Mouse (Mus musculus): ENCODE data around the gene Izumo4.

Gene Izumo4

DNA sequence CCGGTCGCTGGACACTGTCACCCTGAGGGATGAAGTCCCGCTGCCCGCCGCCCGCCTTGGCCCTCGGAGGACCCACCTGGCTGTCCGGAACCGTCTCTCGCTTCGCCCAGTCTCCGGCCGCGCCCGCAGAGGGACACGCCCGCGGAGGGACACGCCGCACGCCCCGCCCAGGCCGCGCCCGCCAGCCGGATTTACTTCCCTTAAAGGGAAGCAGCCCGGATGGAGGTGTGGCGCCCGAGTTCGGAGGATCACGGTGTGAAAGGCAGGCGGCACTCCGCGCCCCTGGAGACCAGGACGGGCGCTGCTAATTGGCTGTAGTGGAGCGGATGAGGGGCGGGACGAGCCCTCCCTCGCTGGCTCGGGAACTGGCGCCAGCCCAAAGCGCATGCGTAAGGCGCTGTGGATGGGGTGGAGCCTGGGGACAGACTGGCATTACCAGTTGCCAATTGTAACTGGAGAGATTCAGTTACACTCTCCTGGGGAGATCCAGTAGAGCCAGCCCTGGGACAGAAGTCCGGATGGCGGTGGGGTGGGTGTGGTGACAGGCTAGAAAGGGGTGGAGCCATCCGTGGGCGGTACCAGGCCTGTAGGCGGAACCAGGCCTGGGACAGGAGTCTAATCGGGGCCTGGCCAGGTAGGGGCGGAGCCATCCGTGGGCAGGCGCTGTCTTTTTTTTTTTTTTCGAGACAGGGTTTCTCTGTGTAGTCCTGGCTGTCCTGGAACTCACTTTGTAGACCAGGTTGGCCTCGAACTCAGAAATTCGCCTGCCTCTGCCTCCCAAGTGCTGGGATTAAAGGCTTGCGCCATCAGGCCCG, at the start of gene Izumo4, which contains the start of gene Mob3a:
Izumo4 (plus strand) TSS at position 464 of the 815 bp plus-strand sequence.
Mob3a (minus strand) TSS at position 257 of the 815 bp plus-strand sequence.
- peak; percentile 99 for DNase-seq (ENCODE audit: low read depth, low spot score)

DNA sequence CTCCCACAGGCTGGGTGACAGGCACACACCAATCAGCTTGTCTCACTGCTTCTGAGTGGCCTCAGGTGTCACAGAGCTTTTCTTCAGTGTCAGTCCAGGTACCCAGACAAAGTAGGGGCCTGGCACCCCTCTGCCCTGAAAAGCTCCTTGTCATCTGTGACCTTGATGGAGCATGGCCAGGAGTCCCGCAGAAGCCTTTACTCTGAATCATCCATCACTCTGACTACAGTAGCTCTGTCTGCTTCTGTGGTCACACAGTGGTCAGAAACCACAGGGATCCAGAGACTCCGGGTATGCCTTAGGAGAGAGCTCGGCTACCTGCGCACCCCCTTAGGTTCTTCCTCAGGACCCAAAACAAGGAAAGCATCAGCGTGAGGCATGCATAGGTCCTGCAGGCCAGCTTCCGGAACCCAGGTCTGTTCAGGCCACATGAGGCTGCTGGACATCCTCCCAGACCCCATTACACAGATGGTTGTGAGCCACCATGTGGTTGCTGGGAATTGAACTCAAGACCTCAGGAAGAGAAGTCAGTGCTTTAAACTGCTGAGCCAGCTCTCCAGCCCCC, 48.7 kb upstream of the Izumo4 start:
- DNase-seq (ENCODE audit: low read depth, low spot score): peak; percentile 67

DNA sequence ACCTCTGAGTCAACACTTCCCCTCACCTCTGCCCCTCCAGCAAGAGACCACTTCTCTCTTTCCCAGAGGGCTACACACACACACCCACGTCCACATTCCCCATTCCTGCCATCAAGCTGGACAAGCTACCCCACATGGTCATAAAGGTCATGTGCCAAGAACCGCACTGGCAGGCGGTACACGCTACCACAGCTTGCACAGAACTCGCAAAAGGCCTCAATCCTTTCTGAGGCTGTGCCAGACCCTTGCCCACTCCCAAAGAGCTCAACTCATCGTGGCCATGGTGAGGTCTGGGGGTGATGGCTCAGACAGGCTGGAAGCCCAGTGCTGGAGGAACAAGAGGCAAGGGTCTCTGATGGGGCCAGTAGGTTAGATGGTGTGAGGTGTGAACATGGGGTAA, 47.1 kb upstream of the Izumo4 start:
- DNase-seq (ENCODE audit: low read depth, low spot score): no peak

DNA sequence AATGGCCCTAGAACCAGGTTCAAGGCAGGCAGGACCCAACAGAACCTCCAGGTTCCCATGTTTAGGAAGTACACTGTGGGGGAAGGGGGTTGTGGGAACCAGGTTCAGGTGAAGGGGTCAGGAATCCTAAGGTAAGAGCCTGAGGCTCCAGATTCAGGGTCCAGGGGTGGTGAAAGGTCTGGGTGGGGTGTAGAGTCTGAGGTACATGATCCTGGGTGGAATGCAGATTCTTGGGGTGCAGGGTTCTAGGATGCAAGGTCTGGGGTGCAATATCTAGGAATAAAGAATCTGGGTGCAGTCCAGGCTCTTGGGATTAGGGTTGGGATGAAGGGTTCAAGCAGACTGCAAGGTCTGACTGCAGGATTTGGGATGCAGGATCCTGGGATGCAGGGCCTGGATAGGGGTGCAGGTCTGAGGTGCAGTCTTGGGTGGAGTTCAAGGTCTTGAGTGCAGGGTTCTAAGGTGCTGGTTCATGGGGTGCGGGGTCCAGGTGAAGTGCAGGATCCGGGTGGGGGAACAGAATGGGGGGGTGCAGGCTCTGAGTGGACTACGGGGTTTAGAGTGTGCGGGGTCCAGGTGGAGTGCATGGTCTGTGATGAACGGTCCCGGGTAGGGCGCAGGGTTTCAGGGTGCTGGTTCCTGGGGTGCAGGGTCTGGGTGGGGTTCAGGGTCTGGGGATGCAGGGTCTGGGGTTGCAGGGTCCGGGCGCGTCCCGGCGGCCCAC, 46.4 kb upstream of the Izumo4 start:
- DNase-seq (ENCODE audit: low read depth, low spot score): no peak

DNA sequence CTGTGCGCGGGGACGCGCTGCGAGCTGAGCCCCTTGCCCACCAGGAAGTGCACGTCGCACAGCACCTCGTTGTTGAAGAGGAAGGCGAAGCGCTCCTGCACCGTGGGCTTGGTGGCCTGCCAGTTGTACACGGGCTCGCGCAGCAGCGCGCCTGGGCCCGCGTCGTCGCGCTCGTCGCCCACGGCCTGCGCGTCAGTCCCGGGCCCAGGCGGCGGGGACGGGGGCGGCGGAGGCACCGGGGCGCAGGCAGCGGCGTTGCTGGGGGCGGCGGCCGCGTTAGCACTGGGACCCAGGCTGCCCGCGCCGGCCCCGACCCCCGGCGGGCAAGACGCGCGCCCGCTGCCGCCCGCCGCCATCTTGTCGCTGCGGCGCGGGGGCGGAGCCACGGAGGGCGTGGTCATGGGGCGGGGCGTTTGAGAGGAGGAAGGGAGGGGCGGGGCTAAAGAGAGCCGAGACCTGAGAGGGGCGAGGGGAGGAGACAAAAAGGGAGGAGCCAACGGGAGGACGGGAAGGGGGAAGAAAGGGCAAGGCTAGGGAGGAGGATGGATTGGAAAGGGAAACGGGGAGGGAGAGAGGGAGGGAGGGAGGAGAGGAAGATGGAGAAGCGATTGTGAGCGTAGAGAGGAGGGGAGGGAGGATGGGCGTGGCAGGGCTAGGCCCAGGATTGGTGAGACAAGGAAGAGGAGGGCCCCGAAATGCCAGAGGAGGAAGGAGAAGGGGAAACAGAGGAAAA, 45.7 kb upstream of the Izumo4 start:
- peak; percentile 99 for DNase-seq (ENCODE audit: low read depth, low spot score)

DNA sequence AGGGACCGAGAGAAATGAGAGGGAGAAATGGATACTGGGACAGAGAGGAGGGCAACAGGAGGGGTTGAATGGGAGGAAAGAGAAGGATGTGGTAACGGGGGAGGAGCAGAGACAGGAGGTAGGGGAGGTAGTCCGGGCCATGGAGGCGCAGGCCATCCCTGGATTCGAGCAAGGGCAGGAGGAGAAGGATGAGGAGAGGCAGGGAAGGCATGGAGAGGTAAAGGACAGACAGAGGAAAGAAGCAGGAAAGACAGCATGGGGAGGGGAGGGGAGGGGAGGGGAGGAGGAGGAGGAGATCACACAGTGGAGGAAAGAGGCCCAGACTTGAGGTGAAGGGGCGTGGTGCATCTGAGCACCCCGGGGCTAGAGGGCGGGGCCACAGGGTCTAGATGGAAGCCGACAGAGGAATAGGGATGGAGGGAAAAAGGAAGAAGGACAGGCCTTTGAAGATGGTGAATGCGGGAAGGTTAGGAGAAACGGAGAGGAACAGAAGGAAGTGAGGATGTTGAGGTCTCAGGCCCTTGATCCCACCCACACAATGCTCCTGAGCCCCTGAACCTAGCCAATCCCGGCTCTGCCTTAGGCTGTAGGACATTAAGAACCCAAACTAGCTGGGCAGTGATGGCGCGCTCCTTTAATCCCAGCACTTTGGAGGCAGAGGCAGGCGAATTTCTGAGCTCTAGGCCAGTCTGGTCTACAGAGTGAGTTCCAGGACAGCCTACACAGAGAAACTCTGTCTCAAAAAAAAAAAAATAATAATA, 44.9 kb upstream of the Izumo4 start, which contains the start of gene Btbd2:
Btbd2 (minus strand) TSS at position 209 of the 761 bp plus-strand sequence.
- DNase-seq (ENCODE audit: low read depth, low spot score): peak; percentile 61

DNA sequence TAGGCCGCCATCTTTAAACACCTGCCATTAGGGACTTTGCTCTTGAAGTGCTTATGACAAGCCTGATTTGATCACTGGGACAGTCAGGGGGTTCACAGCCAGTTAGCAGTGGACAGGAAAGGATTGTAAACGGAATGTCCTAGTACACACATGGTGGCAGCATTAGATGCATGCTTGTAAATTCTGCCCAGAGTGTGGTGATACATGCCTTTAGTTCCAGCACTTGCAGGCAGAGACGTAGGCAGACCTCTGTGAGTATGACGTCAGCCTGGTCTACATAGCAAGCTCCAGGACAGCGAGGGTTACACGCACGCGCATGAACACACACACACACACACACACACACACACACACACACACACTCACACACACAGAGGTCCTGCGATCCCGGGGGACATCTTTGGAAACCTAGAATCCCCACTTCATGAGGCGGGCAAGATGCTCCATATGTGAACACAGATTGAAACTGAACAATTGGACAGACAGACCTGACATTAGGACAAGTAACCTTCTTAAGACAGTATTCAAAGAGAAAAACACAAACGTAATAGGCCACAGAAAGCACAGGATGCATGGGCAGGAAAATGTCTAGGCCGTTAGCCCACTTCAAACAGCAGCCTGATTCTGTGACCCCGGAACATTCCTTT, 43.7 kb upstream of the Izumo4 start:
- DNase-seq (ENCODE audit: low read depth, low spot score): no peak

DNA sequence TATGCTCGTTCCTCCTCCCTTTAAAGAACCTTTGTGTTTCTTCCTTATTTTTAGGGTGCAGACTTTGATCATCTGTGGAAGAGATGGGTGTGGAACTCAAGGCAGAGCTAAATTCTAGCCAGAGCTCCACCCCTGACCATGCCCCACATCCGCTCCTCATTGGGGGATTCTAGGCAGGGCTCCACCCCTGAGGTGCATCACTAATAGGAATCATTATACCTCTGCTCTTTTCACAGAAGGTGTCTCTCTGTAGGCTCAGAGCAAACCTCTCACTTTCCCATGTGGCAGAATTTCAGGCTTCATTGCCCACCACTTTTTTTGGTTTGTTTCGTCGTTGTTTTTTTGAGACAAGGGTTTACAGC, 43.2 kb upstream of the Izumo4 start:
- DNase-seq (ENCODE audit: low read depth, low spot score): no peak

DNA sequence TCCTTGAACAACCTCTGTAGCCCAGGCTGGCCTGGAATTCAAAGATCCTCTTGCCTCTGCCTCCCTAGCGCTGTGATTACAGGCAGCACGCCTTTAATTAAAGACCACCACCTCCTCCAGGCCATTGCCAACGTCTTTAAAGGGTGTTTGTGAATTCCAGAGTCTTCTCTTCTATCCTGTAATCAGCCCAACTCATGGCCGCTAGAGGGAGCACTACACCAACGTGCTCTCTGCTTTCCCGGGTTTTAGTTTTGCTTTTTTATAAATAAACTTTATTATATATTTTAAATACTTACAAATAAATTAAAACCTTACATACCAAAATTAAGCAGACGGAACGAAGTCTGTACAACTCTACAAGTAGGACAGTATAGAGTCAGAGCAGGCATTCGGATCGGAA, 42.8 kb upstream of the Izumo4 start:
- DNase-seq (ENCODE audit: low read depth, low spot score): peak; percentile 85

DNA sequence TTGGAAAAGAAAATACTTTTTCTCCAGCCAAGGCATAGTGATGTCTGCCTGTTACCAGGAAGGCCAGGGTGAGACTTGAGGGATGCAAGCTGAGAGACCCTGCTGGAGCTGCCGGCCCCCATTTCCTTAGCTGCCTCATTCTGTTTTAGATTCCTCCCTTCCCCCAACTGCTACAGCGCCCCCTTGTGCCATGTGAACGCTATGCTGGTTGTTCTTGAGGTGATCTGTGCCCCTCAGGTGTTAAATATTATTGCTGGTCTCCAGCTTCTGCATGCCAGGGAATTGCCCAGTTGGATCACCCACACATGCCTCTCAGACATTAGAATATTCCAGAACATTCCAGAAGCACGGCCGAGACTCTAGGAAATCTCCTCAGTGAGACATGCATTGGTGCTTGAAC, 40.8 kb upstream of the Izumo4 start:
- DNase-seq (ENCODE audit: low read depth, low spot score): no peak

DNA sequence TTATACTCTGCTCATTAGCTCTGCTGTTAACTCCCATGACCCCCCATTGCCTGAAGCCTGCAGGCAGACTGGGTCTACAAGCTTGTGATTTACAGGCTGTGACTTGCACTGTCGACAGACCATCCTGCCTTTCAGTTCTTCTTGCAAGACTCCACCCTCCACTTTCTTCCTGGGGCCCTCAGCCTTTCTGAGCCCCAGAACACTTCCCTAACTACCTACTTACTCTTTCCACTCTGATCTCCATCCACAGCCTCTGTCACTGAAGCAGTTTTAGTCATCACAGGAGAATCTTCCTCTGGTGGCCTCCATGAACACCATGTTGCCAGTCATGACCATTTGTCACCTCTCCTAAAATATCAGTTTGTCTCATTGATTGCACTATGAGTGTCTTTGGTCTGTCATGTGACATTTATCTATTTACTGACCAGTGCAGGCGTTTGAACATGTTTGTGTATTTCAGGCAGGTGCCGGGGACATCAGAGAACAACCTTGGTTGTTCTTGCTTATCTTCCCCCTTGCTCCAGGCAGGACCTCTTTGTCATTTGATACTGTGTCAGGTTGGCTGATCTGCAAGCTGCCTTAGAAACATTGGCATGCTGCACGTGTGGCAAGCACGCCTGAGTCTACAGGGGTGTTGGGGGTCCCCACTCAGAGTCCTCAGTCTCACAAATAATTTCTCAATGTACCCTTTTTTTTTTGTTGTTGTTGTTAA, 38.3 kb upstream of the Izumo4 start:
- no peak for DNase-seq (ENCODE audit: low read depth, low spot score)

DNA sequence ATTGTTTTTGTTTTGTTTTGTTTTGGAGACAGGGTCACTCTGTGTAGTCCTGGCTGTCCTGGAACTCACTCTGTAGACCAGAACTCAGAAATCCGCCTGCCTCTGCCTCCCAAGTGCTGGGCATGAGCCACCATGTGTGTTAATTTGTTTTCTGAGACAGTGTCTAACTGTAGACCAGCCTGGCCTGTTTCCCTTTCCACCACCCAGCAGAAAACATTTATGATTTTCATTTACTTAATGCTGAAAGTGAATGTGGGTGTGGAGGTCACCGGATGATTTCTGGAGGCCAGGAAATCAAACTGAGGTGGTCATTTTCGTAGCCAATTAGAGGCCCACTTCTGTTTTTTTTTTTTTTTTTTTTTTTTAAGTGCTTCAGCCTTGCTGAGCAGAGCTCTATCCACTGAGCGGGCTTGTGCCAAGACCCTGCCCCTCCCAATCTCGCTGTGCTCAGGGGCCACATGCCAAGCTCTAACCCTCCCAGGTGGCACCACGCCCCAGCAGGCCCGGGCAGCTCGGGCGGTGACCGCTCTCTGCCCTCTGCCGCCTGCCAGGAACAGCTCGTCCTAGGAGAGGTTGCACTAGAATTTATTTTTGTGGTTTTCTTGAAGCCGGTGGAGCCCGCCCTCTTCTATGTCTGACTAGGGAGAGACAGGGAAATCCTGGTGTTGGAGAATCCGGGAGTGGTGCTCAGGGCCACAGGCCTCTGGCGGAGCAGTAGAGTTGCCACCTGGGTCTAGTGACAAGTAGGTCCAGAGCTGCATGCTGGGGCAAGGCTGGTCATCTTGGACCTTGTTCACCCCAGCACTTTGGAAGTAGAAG, 37.6 kb upstream of the Izumo4 start:
- peak; percentile 88 for DNase-seq (ENCODE audit: low read depth, low spot score)

DNA sequence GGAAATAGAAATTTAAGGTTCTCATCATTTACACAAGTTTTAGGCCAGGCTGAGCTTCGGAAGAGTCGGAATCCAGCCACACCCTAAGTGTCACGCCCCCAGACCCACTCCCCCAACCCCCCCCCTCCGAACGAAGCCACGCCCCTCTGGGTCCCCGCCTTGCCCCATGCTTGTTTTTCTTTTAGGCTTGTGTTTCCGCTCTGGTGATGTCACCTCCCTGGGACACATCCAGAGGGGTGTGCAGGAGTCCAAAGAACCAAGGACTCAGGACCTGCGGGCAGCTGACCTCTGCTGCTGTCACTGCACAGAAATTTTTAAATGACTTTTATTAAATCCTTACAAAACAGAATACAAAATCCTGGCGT, 37.0 kb upstream of the Izumo4 start:
- DNase-seq (ENCODE audit: low read depth, low spot score): peak; percentile 72

DNA sequence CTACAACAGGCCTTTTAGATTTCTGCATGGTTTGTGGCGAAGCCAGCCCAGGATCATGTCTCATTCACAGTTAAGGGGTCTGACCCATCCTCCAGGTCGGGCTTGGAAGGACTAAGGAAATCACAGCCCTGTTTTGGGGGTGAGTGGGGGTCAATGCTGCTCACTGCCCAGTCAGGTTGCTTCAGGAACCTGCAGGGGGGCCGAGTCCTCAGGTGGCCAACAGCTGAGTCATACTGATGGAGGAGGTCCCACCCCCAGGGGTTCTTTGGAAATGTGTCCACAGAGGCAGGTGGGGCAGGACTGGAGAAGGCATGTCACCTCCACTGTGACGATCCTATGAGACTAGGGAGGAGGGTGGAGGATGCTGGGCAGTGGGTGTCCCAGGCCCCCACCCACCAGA, 36.5 kb upstream of the Izumo4 start:
- no peak for DNase-seq (ENCODE audit: low read depth, low spot score)

DNA sequence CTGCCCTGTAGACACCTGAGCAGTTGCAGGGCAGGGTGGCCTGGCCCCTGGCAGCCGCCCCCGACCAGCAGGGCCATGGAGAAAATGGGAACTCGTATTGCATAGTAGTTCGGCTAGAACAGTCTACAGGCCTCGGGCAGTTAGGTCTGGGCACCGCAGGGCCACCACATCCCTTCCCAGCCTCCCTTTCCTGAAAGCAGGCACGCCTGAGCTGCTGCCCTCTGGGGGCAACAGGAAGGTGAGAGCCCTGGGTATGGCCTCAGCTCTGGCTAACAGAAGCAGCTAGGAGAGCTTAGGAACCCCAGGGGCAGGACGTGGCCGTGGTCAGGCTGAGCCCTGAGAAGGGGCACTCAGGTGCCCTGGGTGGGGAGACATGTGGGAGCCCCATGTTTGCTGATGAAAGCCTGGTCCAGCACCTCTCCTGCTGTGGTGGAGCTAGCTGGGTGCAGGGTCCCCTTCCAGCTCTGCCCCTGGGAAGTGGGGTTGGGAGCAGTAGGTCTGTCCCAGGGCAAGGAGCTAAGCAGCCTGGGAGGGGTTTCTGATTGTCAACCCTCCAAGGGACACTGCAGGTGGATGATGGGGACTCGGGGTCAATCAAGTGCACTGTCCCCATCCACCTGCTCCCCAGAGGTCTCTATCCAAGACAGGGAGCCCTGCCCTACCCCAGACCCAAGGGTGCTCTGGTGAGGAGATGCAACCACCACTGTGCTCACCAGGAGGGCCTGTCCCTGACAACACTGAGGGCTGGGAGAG, 35.8 kb upstream of the Izumo4 start:
- DNase-seq (ENCODE audit: low read depth, low spot score): no peak

DNA sequence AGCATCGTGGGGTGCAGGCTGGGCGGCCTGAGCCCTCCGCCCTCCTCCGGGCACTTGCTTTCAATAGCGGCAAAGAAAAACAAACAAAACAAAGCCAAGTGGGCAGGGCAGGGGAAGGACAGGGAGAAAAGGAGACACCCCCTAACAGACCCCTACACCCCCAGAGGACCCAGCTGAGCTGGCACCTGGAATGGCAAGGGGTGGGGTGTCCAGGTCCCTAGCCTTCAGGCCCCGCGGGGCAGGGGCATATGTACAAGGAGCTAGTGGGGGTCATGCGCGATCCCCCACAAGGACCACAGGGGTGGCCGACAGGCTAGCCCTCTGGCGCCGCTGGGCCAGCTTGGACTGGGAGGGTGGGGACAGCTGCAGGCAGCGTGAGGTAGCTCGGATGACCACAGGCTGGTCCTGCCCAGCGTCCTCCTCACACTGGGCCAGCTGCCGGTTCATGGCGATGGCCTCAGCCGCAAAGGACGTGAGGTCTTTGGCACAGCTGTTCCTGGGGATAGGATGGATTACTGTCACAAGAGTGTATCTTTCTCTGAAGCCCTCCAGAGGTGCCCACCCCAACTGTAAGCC, 35.1 kb upstream of the Izumo4 start:
- no peak for DNase-seq (ENCODE audit: low read depth, low spot score)

DNA sequence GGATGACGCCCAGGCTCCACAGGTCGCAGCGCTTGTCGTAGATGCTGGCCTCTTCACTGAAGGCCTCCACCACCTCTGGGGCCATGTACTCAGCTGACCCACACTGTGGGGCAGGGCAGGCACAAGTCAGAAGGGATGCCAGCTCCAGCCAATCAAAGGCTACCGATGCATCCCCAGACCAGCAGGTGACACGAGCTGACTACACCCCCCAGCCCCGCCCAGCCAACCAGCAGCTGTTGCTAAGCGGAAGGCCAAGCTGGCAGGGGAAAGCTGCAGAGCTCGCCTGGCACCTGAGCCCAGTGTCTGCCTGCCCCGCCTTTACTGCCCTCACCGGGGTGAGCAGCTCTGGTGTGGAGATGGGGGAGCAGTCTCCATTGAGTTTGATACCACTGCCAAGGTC, 33.4 kb upstream of the Izumo4 start:
- no peak for DNase-seq (ENCODE audit: low read depth, low spot score)

DNA sequence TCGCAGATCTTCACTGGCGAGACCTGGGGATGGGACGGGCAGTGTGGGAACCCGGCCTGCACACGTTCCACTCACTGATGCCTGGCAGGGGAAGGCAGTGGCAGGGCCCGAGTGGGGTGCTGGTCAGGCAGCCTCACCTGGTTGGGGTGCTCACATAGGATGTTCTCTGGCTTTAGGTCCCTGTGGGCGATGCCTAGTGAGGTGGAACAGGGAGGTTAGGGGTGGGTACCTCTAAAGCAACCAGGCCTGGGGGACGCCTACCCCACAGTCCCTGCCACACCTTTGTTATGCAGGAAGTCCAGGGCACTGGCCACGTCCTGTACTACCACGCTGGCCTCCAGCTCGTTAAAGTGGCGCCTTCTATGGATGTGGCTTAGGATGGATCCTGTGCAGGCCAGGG, 33.0 kb upstream of the Izumo4 start:
- no peak for DNase-seq (ENCODE audit: low read depth, low spot score)

Measured in 3T3-L1 (cell line).